16 mouse cellular contexts compared by ENCODE assay signal in genomic region chr19:7177804-7178511, GRCm38 (mm10). TPM values are rescaled to one million over a fixed set of nuclear protein-coding genes. Genes with fewer than 3 reads are reported as not detected.
A peak's percentile ranks its signal among the peaks of the same experiment; 100 is the strongest.
DNase-seq lines count a peak whose midpoint lies in the region; ATAC-seq and TF ChIP-seq lines count a peak whose summit lies in the region.
"Had no signal": no experiment of that assay in that cellular context is flagged by ENCODE, and none has a peak within 500 bp of the region (broad histone marks: within the 10 kb centered on the region; RNA-seq: fewer than 3 reads in every experiment).

No protein-coding gene starts in this region.

- POLR2A ChIA-PET in Patski (lab: Charles Lee), result interaction anchor here (0.7 to 1.7 kb wide), 3 partner anchors 13 to 203 kb away, joined by 3 to 5 read pairs (median 3); no protein-coding TSS in a partner anchor

- peaks cover 5% of the 10 kb centered on the region for H3K4me1 ChIP-seq in liver, adult 2 months (ENCODE audit: control insufficient read depth, insufficient read depth, low read length)
- H3K4me1 ChIP-seq in forebrain, embryonic 14.5 days (ENCODE audit: control insufficient read depth, insufficient read depth, low read length), result peaks cover 46% of the 10 kb centered on the region

- in situ Hi-C loops in Patski (cut with MboI; ENCODE audit: low pct_unique_long_range_greater_than_20kb), result no loop called here

- DNase-seq in gastrocnemius, adult 2 months, result no peak
- no peak for DNase-seq in gastrocnemius, postnatal 36 days
- DNase-seq in liver, adult 2 months (ENCODE audit: extremely low read depth, low read depth, low spot score), result peak; percentile 37
- DNase-seq in liver (no peak), Patski (ENCODE audit: low read depth, low spot score) (no peak)
- no peak for DNase-seq in forebrain, embryonic 14.5 days (ENCODE audit: low spot score)
- no peak for DNase-seq in ovary, postnatal 10 days (ENCODE audit: low spot score)
- no peak for DNase-seq in left cerebral cortex, adult 18-20 months (ENCODE audit: low spot score in 2 of 2)
- DNase-seq: adrenal gland, postnatal 25 days; cerebellum, postnatal 14 days; heart, adult 18-20 months; heart, postnatal 10 days; liver, embryonic 13.5 days; lung, postnatal 36 days; spleen, adult 18-20 months had no signal

- no peaks in the 10 kb centered on the region for H3K36me3 ChIP-seq in liver, adult 2 months (ENCODE audit: control insufficient read depth, insufficient read depth, low read length)
- H3K36me3 ChIP-seq in forebrain, embryonic 14.5 days (ENCODE audit: control insufficient read depth, insufficient read depth, low read length), result no peaks in the 10 kb centered on the region
- H3K36me3 ChIP-seq: liver, embryonic 13.5 days; neural tube, embryonic 12.5 days had no signal

- peak overlapping the region; percentile 70; the same call in 1 of the 2 replicates for H3K27ac ChIP-seq in gastrocnemius, adult 2 months
- no peak overlapping the region for H3K27ac ChIP-seq in liver, adult 2 months (replicated peaks; ENCODE audit: insufficient read depth, low read depth, low read length)
- 0 out of 2 replicates have a peak overlapping the region, but pooled peaks have one; percentile 52 for H3K27ac ChIP-seq in forebrain, embryonic 14.5 days (ENCODE audit: low read depth, low read length)
- H3K27ac ChIP-seq: liver, embryonic 13.5 days; neural tube, embryonic 12.5 days had no signal

- H3K79me2 ChIP-seq in liver, adult 2 months (ENCODE audit: control insufficient read depth, insufficient read depth, low read length), result no peaks in the 10 kb centered on the region

- H3K4me3 ChIP-seq in gastrocnemius, adult 2 months, result no peak overlapping the region
- H3K4me3 ChIP-seq in liver, adult 2 months (ENCODE audit: insufficient read depth, low read depth, low read length), result no peak overlapping the region
- H3K4me3 ChIP-seq in forebrain, embryonic 14.5 days (ENCODE audit: low read depth, low read length), result no peak overlapping the region
- H3K4me3 ChIP-seq: liver, embryonic 13.5 days; neural tube, embryonic 12.5 days had no signal

- no peak overlapping the region for H3K4me2 ChIP-seq in forebrain, embryonic 14.5 days (ENCODE audit: low read length)
- H3K4me2 ChIP-seq: liver, embryonic 13.5 days; neural tube, embryonic 12.5 days had no signal

- TF ChIP-seq CTCF in gastrocnemius, adult 2 months (IDR thresholded peaks at IDR 0.05), result no peak
- TF ChIP-seq CTCF in liver, adult 2 months (IDR thresholded peaks at IDR 0.05; ENCODE audit: low read depth, low read length), result no peak
- no peak for TF ChIP-seq CTCF in Patski (IDR thresholded peaks at IDR 0.05)

- no peak for TF ChIP-seq POLR2A in liver, adult 2 months (IDR thresholded peaks at IDR 0.05; ENCODE audit: extremely low read depth, insufficient read depth, low read length)

- WGBS in liver, adult 2 months, result 83% methylated on average over 13 of the region's 13 CpGs
- WGBS in forebrain, embryonic 14.5 days, result 50% methylated on average over 13 of the region's 13 CpGs

- ATAC-seq in Patski, result peak; percentile 3
- no peak for ATAC-seq in forebrain, embryonic 14.5 days

- CTCF ChIA-PET in Patski (lab: Charles Lee), result interaction anchor here (1.4 to 5.4 kb wide), 3 partner anchors 10 to 27 kb away, joined by 3 to 51 read pairs (median 4); no protein-coding TSS in a partner anchor

- H3K27me3 ChIP-seq in liver, adult 2 months (ENCODE audit: control insufficient read depth, insufficient read depth, low read length), result no peaks in the 10 kb centered on the region
- H3K27me3 ChIP-seq in Patski, result no peaks in the 10 kb centered on the region
- H3K27me3 ChIP-seq in forebrain, embryonic 14.5 days (replicated peaks; ENCODE audit: control insufficient read depth, insufficient read depth, low read length), result no peaks in the 10 kb centered on the region

- H3K9ac ChIP-seq in liver, adult 2 months (ENCODE audit: low read depth, low read length), result no peak overlapping the region; the same call in 1 of the 2 replicates
- peak overlapping the region; percentile 2; the same call in 1 of the 2 replicates for H3K9ac ChIP-seq in forebrain, embryonic 14.5 days (ENCODE audit: low read length)
- H3K9ac ChIP-seq: liver, embryonic 13.5 days; neural tube, embryonic 12.5 days had no signal

- no peaks in the 10 kb centered on the region for H3K9me3 ChIP-seq in forebrain, embryonic 14.5 days (replicated peaks; ENCODE audit: control insufficient read depth, low read length)
- H3K9me3 ChIP-seq: liver, embryonic 13.5 days; neural tube, embryonic 12.5 days had no signal

- intact Hi-C loops in gastrocnemius, adult 2 months (cut with DNase I), result no loop called here
- intact Hi-C loops in gastrocnemius, postnatal 36 days (cut with DNase I), result no loop called here

RNA-seq across cellular contexts. Expression of gene Otub1, which starts 28.2 kb away (rescaled TPM):
- total RNA-seq in gastrocnemius, adult 2 months (2021), result 10 to 100 TPM; 45.0 to 50.3 TPM
- 10 to 100 TPM; 45.4 to 49.9 TPM for total RNA-seq in gastrocnemius, postnatal 36 days (2021)
- 39.5 and 43.3 TPM in 2 replicates for total RNA-seq in liver, adult 2 months (2014; rRNA removed)
- polyA plus RNA-seq in liver, adult 2 months (2012; rRNA removed), result 55.9 and 61.2 TPM in 2 replicates
- 166 TPM for polyA plus RNA-seq in Patski (2021)
- polyA plus RNA-seq in forebrain, embryonic 14.5 days (2014; fragmentation: Nextera tagmentation; extraction: Ambion mirVana), result 262 TPM in 2 replicates
- 100 to 1,000 TPM; 274 to 284 TPM for total RNA-seq in left cerebral cortex, adult 18-20 months (2021)

RNA-seq across cellular contexts. Expression of gene Cox8a, which starts 39.5 kb away (rescaled TPM):
- 100 to 1,000 TPM in 1 of 2 experiments, 10 to 100 TPM in 1; 72.4 to 113 TPM for total RNA-seq in gastrocnemius, adult 2 months (2021)
- 10 to 100 TPM; 80.2 to 87.0 TPM for total RNA-seq in gastrocnemius, postnatal 36 days (2021)
- 252 and 362 TPM in 2 replicates for total RNA-seq in liver, adult 2 months (2014; rRNA removed)
- 1,697 and 1,918 TPM in 2 replicates for polyA plus RNA-seq in liver, adult 2 months (2012; rRNA removed)
- polyA plus RNA-seq in Patski (2021), result 1,740 TPM
- polyA plus RNA-seq in forebrain, embryonic 14.5 days (2014; fragmentation: Nextera tagmentation; extraction: Ambion mirVana), result 772 and 935 TPM in 2 replicates
- 1,000 to 10,000 TPM in 1 of 2 experiments, 100 to 1,000 TPM in 1; 906 to 1,040 TPM for total RNA-seq in left cerebral cortex, adult 18-20 months (2021)
